Mouse (Mus musculus): ENCODE measurements around the gene Capn13. TPM values are rescaled to one million over a fixed set of nuclear protein-coding genes. Genes with fewer than 3 reads are reported as not detected.

Capn13 gene
- polyA plus RNA-seq (2014; fragmentation: Nextera tagmentation; extraction: Ambion mirVana): not detected in 2 replicates

DNA sequence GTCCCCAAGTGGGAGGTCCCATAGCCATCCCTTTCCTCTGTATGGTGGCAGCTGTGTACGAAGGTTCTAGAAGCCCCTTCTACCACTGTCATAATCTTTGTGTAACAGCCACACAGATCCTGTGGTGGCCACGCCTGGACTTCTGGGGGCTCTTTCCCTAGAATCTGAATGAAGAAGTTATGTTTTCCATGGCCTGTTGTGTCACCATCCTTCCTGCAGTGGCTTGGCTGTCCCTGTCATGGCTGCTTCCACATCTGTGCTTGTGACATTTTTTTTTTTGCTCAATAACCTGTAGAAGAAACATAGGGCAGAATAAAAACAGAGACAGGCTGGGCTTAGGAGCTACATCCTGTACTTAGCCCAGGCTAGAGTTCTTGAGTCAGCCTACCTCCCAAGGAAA lies at the start of gene Capn13:
Gene Capn13, minus strand, starts transcription at position 5 of the 400 bp plus-strand sequence.
- Histone ChIP-seq H3K27ac (ENCODE audit: low read depth, low read length) (no peak within 1 kb of the TSS), H3K9me3 (replicated peaks; ENCODE audit: control insufficient read depth, low read length) (no peaks in the 10 kb centered on the region), H3K36me3 (ENCODE audit: control insufficient read depth, insufficient read depth, low read length) (no peaks in the 10 kb centered on the region), H3K27me3 (ENCODE audit: control insufficient read depth, insufficient read depth, low read length) (no peaks in the 10 kb centered on the region), H3K4me3 (ENCODE audit: low read depth, low read length) (no peak within 1 kb of the TSS), H3K4me2 (no peak within 1 kb of the TSS), H3K4me1 (ENCODE audit: control insufficient read depth, insufficient read depth, low read length) (no peaks in the 10 kb centered on the region), H3K9ac (ENCODE audit: low read depth, low read length) (no peak within 1 kb of the TSS)
- WGBS (ENCODE audit: insufficient replicate concordance): 74% methylated on average over 2 of the region's 2 CpGs
- ATAC-seq (replicated peaks; ENCODE audit: insufficient number of reproducible peaks, low FRiP score, low TSS enrichment): no peak

DNA sequence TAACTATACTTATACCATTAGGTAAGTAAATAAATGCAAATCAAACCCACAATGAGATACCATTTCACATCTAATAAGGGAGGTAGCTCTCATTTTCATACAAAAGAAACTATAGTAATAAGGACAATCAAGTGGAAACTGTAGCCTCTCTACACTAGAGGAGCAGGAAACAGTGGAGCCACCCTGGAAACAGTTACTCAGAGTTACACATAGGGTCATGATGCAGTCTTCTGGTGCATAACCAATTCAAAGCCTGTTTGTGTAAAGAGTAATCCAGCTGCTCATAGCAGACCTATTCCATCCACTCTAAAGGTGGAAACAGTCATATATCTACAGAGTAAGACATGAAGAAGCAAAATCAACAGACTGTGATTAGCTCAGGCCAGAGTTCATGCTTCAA lies 48.4 kb upstream of the Capn13 start:
- Histone ChIP-seq H3K27ac (ENCODE audit: low read depth, low read length) (no peak overlapping the region), H3K36me3 (ENCODE audit: control insufficient read depth, insufficient read depth, low read length) (no peaks in the 10 kb centered on the region), H3K4me2 (no peak overlapping the region), H3K27me3 (ENCODE audit: control insufficient read depth, insufficient read depth, low read length) (no peaks in the 10 kb centered on the region), H3K9ac (ENCODE audit: low read depth, low read length) (no peak overlapping the region), H3K9me3 (replicated peaks; ENCODE audit: control insufficient read depth, low read length) (no peaks in the 10 kb centered on the region), H3K4me1 (ENCODE audit: control insufficient read depth, insufficient read depth, low read length) (no peaks in the 10 kb centered on the region), H3K4me3 (ENCODE audit: low read depth, low read length) (no peak overlapping the region)
- ATAC-seq (replicated peaks; ENCODE audit: insufficient number of reproducible peaks, low FRiP score, low TSS enrichment): no peak

GRCm38 (mm10) chr17:73440798-73441197 lies 40.1 kb upstream of the Capn13 start:
- 84% methylated on average over 1 of the region's 1 CpGs for WGBS (ENCODE audit: insufficient replicate concordance)
- ATAC-seq (replicated peaks; ENCODE audit: insufficient number of reproducible peaks, low FRiP score, low TSS enrichment): no peak
- Histone ChIP-seq H3K36me3 (ENCODE audit: control insufficient read depth, insufficient read depth, low read length) (no peaks in the 10 kb centered on the region), H3K4me3 (ENCODE audit: low read depth, low read length) (no peak overlapping the region), H3K9ac (ENCODE audit: low read depth, low read length) (no peak overlapping the region), H3K4me1 (ENCODE audit: control insufficient read depth, insufficient read depth, low read length) (no peaks in the 10 kb centered on the region), H3K9me3 (replicated peaks; ENCODE audit: control insufficient read depth, low read length) (no peaks in the 10 kb centered on the region), H3K27ac (ENCODE audit: low read depth, low read length) (no peak overlapping the region), H3K4me2 (no peak overlapping the region), H3K27me3 (ENCODE audit: control insufficient read depth, insufficient read depth, low read length) (no peaks in the 10 kb centered on the region)

DNA sequence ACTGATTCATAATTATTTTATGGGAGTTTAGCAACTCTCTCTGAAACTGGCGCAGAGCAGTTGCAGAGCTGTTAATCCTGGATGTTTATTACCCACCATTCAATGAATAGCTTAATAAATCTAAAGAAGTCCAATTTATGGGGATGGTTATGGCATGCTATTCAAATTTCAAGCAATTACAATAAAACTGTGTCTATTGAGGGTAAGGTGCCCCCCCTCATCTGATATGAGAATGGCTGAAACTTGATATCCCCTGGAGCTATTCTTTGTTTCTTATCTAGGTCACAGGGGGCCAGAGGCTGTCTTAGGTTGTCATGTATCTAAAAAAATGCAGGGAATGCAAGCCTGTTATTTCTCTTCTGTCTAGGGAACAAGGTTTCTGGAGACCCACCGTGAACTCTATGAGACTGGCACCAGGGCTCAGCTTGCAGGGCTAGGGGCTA lies 31.9 kb upstream of the Capn13 start:
- no peak overlapping the region for H3K9ac ChIP-seq (ENCODE audit: low read depth, low read length)
- H3K9me3 ChIP-seq (replicated peaks; ENCODE audit: control insufficient read depth, low read length): no peaks in the 10 kb centered on the region
- H3K4me1 ChIP-seq (ENCODE audit: control insufficient read depth, insufficient read depth, low read length): peaks cover 13% of the 10 kb centered on the region
- H3K27me3 ChIP-seq (ENCODE audit: control insufficient read depth, insufficient read depth, low read length): no peaks in the 10 kb centered on the region
- H3K4me2 ChIP-seq: no peak overlapping the region
- 0 out of 2 replicates have a peak overlapping the region, but pooled peaks have one; percentile 16 for H3K27ac ChIP-seq (ENCODE audit: low read depth, low read length)
- H3K4me3 ChIP-seq (ENCODE audit: low read depth, low read length): no peak overlapping the region
- no peak for ATAC-seq (replicated peaks; ENCODE audit: insufficient number of reproducible peaks, low FRiP score, low TSS enrichment)
- WGBS (ENCODE audit: insufficient replicate concordance): 32% methylated on average over 2 of the region's 2 CpGs
- no peaks in the 10 kb centered on the region for H3K36me3 ChIP-seq (ENCODE audit: control insufficient read depth, insufficient read depth, low read length)

GRCm38 (mm10) chr17:73432058-73432457 lies 31.4 kb upstream of the Capn13 start:
- WGBS (ENCODE audit: insufficient replicate concordance): 80% methylated on average over 1 of the region's 1 CpGs
- no peak overlapping the region for H3K4me2 ChIP-seq
- no peaks in the 10 kb centered on the region for H3K9me3 ChIP-seq (replicated peaks; ENCODE audit: control insufficient read depth, low read length)
- no peak overlapping the region for H3K4me3 ChIP-seq (ENCODE audit: low read depth, low read length)
- no peak overlapping the region for H3K9ac ChIP-seq (ENCODE audit: low read depth, low read length)
- no peaks in the 10 kb centered on the region for H3K27me3 ChIP-seq (ENCODE audit: control insufficient read depth, insufficient read depth, low read length)
- H3K27ac ChIP-seq (ENCODE audit: low read depth, low read length): 0 out of 2 replicates have a peak overlapping the region, but pooled peaks have one; percentile 16
- H3K36me3 ChIP-seq (ENCODE audit: control insufficient read depth, insufficient read depth, low read length): no peaks in the 10 kb centered on the region
- no peak for ATAC-seq (replicated peaks; ENCODE audit: insufficient number of reproducible peaks, low FRiP score, low TSS enrichment)
- peaks cover 13% of the 10 kb centered on the region for H3K4me1 ChIP-seq (ENCODE audit: control insufficient read depth, insufficient read depth, low read length)

GRCm38 (mm10) chr17:73417382-73417781 lies 16.7 kb upstream of the Capn13 start:
- no peaks in the 10 kb centered on the region for H3K9me3 ChIP-seq (replicated peaks; ENCODE audit: control insufficient read depth, low read length)
- no peak overlapping the region for H3K9ac ChIP-seq (ENCODE audit: low read depth, low read length)
- H3K4me1 ChIP-seq (ENCODE audit: control insufficient read depth, insufficient read depth, low read length): no peaks in the 10 kb centered on the region
- H3K27me3 ChIP-seq (ENCODE audit: control insufficient read depth, insufficient read depth, low read length): no peaks in the 10 kb centered on the region
- no peak overlapping the region for H3K4me2 ChIP-seq
- H3K27ac ChIP-seq (ENCODE audit: low read depth, low read length): no peak overlapping the region
- no peaks in the 10 kb centered on the region for H3K36me3 ChIP-seq (ENCODE audit: control insufficient read depth, insufficient read depth, low read length)
- no peak overlapping the region for H3K4me3 ChIP-seq (ENCODE audit: low read depth, low read length)
- no peak for ATAC-seq (replicated peaks; ENCODE audit: insufficient number of reproducible peaks, low FRiP score, low TSS enrichment)
- WGBS (ENCODE audit: insufficient replicate concordance): 73% methylated on average over 2 of the region's 2 CpGs

DNA sequence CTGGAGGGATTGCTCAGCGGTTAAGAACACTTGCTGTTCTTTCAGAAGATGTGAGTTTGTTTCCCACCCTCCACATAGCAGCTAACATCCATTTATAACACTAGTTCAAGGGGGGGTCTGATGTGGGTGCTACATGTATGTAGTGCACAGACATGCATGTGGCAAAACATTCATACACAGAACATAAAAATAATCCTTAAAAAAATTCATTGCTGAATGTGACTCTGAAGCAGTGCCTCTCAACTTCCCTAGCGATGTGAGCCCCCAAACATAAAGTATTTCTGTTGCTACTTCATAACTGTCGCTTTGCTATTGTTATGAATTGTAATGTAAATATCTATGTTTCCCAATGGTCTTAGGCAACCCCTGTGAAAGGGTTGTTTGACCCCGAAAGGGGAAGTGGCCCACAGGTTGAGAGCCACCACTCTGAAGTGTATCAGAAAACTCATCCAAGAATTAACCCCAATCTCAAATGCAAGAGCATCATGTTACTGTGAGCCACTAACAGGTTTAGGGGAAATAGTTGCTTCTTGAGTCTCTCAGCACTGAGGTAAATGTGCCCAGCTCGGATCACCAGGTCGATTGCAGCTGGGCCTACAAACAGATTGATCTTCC lies 15.6 kb upstream of the Capn13 start:
- H3K4me3 ChIP-seq (ENCODE audit: low read depth, low read length): no peak overlapping the region
- no peak for ATAC-seq (replicated peaks; ENCODE audit: insufficient number of reproducible peaks, low FRiP score, low TSS enrichment)
- no peaks in the 10 kb centered on the region for H3K9me3 ChIP-seq (replicated peaks; ENCODE audit: control insufficient read depth, low read length)
- no peaks in the 10 kb centered on the region for H3K36me3 ChIP-seq (ENCODE audit: control insufficient read depth, insufficient read depth, low read length)
- H3K9ac ChIP-seq (ENCODE audit: low read depth, low read length): no peak overlapping the region
- no peak overlapping the region for H3K4me2 ChIP-seq
- 60% methylated on average over 6 of the region's 6 CpGs for WGBS (ENCODE audit: insufficient replicate concordance)
- H3K27me3 ChIP-seq (ENCODE audit: control insufficient read depth, insufficient read depth, low read length): no peaks in the 10 kb centered on the region
- H3K27ac ChIP-seq (ENCODE audit: low read depth, low read length): no peak overlapping the region
- H3K4me1 ChIP-seq (ENCODE audit: control insufficient read depth, insufficient read depth, low read length): peaks cover 4% of the 10 kb centered on the region; the same call in 1 of the 2 replicates

DNA sequence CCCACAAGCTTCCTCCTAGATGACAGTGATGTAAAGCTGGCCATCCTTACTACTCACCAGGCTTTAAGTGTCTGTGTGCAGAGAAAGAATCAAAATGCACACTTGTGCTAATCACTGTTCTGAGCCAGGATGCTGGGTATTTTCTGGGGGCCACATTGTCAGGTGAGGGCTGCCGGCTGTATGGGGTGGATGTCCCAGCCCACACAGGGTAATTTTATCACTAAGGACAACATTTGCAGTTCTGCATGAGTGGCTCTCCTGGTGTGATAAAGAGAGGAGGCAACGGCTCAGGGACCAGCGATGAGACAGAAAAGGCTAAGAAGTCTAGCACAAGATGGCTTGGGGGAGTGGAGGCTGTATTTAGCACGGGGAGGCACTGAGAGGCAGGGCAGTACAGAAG lies 11.2 kb upstream of the Capn13 start:
- Histone ChIP-seq H3K4me2 (no peak overlapping the region), H3K27me3 (ENCODE audit: control insufficient read depth, insufficient read depth, low read length) (no peaks in the 10 kb centered on the region)
- 15% methylated on average over 4 of the region's 4 CpGs for WGBS (ENCODE audit: insufficient replicate concordance)

DNA sequence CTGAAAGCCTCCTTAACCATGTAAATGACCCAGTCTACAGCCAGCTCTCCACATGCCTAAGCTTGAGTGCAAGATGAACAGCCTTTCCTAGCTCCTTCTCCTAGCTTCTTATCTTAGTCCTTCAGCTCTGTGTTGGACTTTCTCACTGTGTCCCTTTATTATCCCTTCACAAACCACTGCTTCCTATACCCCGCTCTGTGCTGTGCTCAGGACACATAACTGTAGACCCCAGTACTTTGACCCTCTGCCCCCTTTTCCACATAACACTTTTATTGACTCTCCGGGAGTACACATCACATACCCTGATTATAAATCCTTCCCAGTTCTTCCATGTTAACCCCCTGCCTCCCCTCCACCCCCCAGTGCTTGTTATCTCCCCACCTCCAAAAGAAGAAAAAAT lies 606 bp upstream of the Capn13 start:
- no peak overlapping the region for H3K27ac ChIP-seq (ENCODE audit: low read depth, low read length)
- 78% methylated on average over 2 of the region's 2 CpGs for WGBS (ENCODE audit: insufficient replicate concordance)

More for the DNA sequence above, 11.2 kb upstream of the Capn13 start:
- Histone ChIP-seq H3K4me1 (ENCODE audit: control insufficient read depth, insufficient read depth, low read length) (peaks cover 7% of the 10 kb centered on the region; the same call in 1 of the 2 replicates), H3K27ac (ENCODE audit: low read depth, low read length) (no peak overlapping the region), H3K4me3 (ENCODE audit: low read depth, low read length) (no peak overlapping the region), H3K9me3 (replicated peaks; ENCODE audit: control insufficient read depth, low read length) (no peaks in the 10 kb centered on the region), H3K36me3 (ENCODE audit: control insufficient read depth, insufficient read depth, low read length) (no peaks in the 10 kb centered on the region), H3K9ac (ENCODE audit: low read depth, low read length) (no peak overlapping the region)
- no peak for ATAC-seq (replicated peaks; ENCODE audit: insufficient number of reproducible peaks, low FRiP score, low TSS enrichment)

More for the DNA sequence above, 606 bp upstream of the Capn13 start:
- Histone ChIP-seq H3K4me1 (ENCODE audit: control insufficient read depth, insufficient read depth, low read length) (no peaks in the 10 kb centered on the region), H3K9me3 (replicated peaks; ENCODE audit: control insufficient read depth, low read length) (no peaks in the 10 kb centered on the region), H3K36me3 (ENCODE audit: control insufficient read depth, insufficient read depth, low read length) (no peaks in the 10 kb centered on the region), H3K9ac (ENCODE audit: low read depth, low read length) (no peak overlapping the region), H3K27me3 (ENCODE audit: control insufficient read depth, insufficient read depth, low read length) (no peaks in the 10 kb centered on the region), H3K4me2 (no peak overlapping the region), H3K4me3 (ENCODE audit: low read depth, low read length) (no peak overlapping the region)
- ATAC-seq (replicated peaks; ENCODE audit: insufficient number of reproducible peaks, low FRiP score, low TSS enrichment): no peak
